Mouse (Mus musculus): ENCODE data around the gene Ccdc177. TPM values are rescaled to one million over a fixed set of nuclear protein-coding genes. Genes with fewer than 3 reads are reported as not detected.

Ccdc177 gene
- not detected for total RNA-seq (2023)

DNA sequence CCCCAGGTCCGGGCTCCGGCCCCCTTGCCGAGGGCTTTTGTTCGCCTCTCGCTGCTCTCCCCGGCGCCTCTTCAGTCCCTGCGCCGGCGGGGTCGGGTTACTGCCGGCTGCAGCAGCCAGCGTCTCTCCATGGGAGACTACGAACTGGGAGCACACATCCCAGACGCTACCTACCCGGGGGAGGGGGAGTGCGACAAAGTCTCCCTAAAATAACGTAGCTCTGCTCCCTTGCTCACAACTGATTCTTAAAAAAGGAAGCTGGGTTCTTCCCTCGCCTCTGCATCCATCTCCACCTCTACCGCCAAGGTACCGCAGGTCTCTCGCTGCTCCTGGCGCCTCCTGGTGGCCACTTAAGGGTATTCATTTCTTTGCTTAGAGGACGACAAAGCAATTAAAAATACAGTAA, at the start of gene Ccdc177:
Ccdc177 (minus strand) TSS at position 292 of the 406 bp plus-strand sequence.

DNA sequence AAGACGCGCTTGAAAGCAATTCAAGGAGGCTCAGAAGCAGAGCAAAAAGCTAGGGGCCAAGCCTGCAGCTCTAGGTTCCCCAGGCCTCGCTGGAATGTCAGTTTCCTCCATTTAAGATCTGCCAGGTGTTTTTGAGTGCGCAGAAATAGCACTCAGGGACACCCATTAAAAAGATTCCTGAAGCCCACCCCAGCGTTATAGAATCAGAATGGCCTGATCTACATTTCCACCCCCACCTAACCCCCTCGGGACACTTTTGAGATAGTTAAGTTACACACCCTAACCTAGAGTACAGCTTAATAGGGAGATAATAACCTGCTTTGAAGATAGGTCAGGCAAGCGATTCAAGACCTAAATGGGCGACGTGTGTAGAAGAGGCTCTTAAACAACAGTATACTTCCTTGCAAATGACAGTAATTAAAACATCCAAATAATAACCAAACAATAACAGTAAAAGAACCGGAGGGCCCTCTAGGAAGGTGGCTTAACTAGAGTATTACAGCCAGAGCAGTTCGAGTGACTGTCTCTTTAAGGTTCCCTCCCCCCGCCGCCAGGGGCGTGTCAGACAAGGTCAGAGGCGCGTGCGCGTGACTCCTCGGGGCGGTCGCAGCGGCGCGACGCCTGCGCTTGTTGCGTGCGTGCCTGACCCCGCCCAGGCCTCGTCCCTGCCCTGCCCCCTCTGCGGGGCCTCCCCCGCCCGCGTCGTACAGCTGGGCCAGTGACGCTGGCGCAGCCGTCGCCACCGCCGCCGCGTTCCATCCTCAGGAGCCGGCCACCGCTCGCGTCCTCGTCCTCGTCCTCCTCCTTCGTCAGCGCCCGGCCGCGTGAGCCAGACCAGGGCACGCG, 29.6 kb upstream of the Ccdc177 start, which contains the start of gene Susd6:
Susd6 (plus strand) TSS at position 662 of the 846 bp plus-strand sequence.

Other genes with a start within 250 kb of the Ccdc177 start
- not detected for gene Galnt16, start 242.4 kb downstream of the Ccdc177 start, total RNA-seq (2023)
- 10 to 100 TPM; 26.5 to 29.9 TPM for gene Slc39a9, start 116.8 kb downstream of the Ccdc177 start, total RNA-seq (2023)
- 10 to 100 TPM; 24.4 to 36.3 TPM for gene Erh, start 116.3 kb downstream of the Ccdc177 start, total RNA-seq (2023)
- gene Plekhd1, start 68.1 kb downstream of the Ccdc177 start, total RNA-seq (2023), result not detected
- gene Susd6, start 29.8 kb upstream of the Ccdc177 start, total RNA-seq (2023), result 100 to 1,000 TPM; 118 to 122 TPM
- gene Srsf5, start 184.8 kb upstream of the Ccdc177 start, total RNA-seq (2023), result 1,000 to 10,000 TPM in 1 of 2 experiments, 100 to 1,000 TPM in 1; 842 to 1,065 TPM
- gene Slc10a1, start 208.0 kb upstream of the Ccdc177 start, total RNA-seq (2023), result not detected

Data from monocyte, adult 59 days (primary cell).